Mouse (Mus musculus): ENCODE results near the gene Gusb.

GRCm38 (mm10) chr5:129974354-129974753 is 28.5 kb downstream of the Gusb start:
- TF ChIP-seq CTCF (IDR thresholded peaks at IDR 0.05; ENCODE audit: extremely low read depth, insufficient read depth, low read length) (no peak), POLR2A (IDR thresholded peaks at IDR 0.05; ENCODE audit: extremely low read depth, insufficient read depth, low read length) (no peak)
